Mouse (Mus musculus) lung, embryonic 14.5 days (tissue): ENCODE results near the gene Sult1d1. TPM values are rescaled to one million over a fixed set of nuclear protein-coding genes. Genes with fewer than 3 reads are reported as not detected.

Experiments
- ATAC-seq: fragments of 200-750 bp; cut with Nextera tagmentation; 2 replicates; pipeline ENCODE4 v1.8.0; 2017; ENCODE audit warnings: mild to moderate bottlenecking, moderate TSS enrichment, moderate library complexity; ENCODE audit not compliant: insufficient read depth
- DNase-seq: peaks from one replicate; pipeline ENCODE4 v3.0.0-alpha.2; 2015
- H3K27ac ChIP-seq: fragments of 300-500 bp; sonication (generic); 2 replicates; pipeline ENCODE4 v1.5.1; 2014; ENCODE audit warnings: low read depth, mild to moderate bottlenecking, moderate library complexity
- H3K27me3 ChIP-seq: fragments of 300-500 bp; sonication (generic); 2 replicates; pipeline ENCODE4 v1.6.1; 2014; ENCODE audit warnings: low read length, control low read depth; ENCODE audit not compliant: insufficient read depth
- H3K36me3 ChIP-seq: fragments of 300-500 bp; sonication (generic); 2 replicates; pipeline ENCODE4 v1.6.1; 2014; ENCODE audit warnings: control low read depth; ENCODE audit not compliant: insufficient read depth
- H3K4me1 ChIP-seq: fragments of 300-500 bp; sonication (generic); 2 replicates; pipeline ENCODE4 v1.6.1; 2014; ENCODE audit warnings: antibody characterized with exemption, control low read depth; ENCODE audit not compliant: insufficient read depth
- H3K4me2 ChIP-seq: fragments of 300-500 bp; sonication (generic); 2 replicates; pipeline ENCODE4 v1.6.1; 2014; ENCODE audit warnings: mild to moderate bottlenecking
- H3K4me3 ChIP-seq: fragments of 300-500 bp; sonication (generic); 2 replicates; pipeline ENCODE4 v1.5.1; 2014; ENCODE audit warnings: low read depth, low read length
- H3K9ac ChIP-seq: fragments of 300-500 bp; sonication (generic); 2 replicates; pipeline ENCODE4 v1.6.1; 2014
- H3K9me3 ChIP-seq: fragments of 300-500 bp; sonication (generic); 2 replicates; pipeline ENCODE4 v1.6.1; 2016; ENCODE audit warnings: low read depth, low read length, control low read depth
- CTCF ChIP-seq: IDR thresholded peaks from 2 replicates; pipeline ENCODE4 v1.5.1; 2016; ENCODE audit warnings: antibody characterized with exemption, low read depth
- WGBS: fragments of 180-500 bp; shearing (Covaris S2); extraction: QIAGEN DNeasy Blood & Tissue Kit; methylation state at CpG from one replicate; pipeline ENCODE4 v1.1.7; 2014; 5-methylcytosine and 5-hydroxymethylcytosine counted together
- polyA plus RNA-seq: library from polyadenylated mRNA; unstranded; fragments of >200 nt; fragmentation: Nextera tagmentation; extraction: Ambion mirVana; gene quantifications from 2 replicates; pipeline ENCODE4 v1.2.1, GENCODE M21; 2014

The Sult1d1 gene
- polyA plus RNA-seq, 1 experiment from 2014 or later = not detected

DNA sequence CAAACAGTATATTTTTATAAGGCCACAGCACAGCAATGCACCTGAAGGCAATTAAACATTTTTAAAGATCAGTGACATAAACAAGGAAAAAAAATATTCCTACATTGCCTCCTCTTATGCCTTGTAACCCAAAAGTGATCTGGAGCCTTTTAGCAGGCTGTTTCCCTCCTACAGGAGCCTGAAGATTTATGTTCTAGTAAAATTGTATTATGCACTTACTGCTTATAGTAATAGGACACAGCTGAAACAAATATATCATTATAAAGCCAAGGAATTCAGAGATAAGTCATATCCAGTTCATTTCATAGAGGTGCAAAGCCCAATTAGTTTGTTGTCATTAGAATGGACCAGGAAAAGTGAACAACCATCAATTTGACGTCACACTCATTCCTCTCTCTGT, 5.3 kb upstream of the Sult1d1 start:
- Histone ChIP-seq H3K4me2 (no peak overlapping the region), H3K9me3 (no peaks in the 10 kb centered on the region), H3K4me3 (no peak overlapping the region), H3K27ac (no peak overlapping the region), H3K9ac (no peak overlapping the region), H3K4me1 (no peaks in the 10 kb centered on the region), H3K27me3 (no peaks in the 10 kb centered on the region), H3K36me3 (no peaks in the 10 kb centered on the region)
- no peak for ATAC-seq
- DNase-seq = no peak
- no peak for TF ChIP-seq CTCF
- 46% methylated on average over 1 of the region's 1 CpGs for WGBS

GRCm38 (mm10) chr5:87573490-87573889, 4.7 kb upstream of the Sult1d1 start:
- no peak for TF ChIP-seq CTCF
- Histone ChIP-seq H3K36me3 (no peaks in the 10 kb centered on the region), H3K9me3 (no peaks in the 10 kb centered on the region), H3K4me2 (no peak overlapping the region), H3K27me3 (no peaks in the 10 kb centered on the region), H3K4me1 (no peaks in the 10 kb centered on the region), H3K27ac (no peak overlapping the region), H3K4me3 (no peak overlapping the region), H3K9ac (no peak overlapping the region)
- DNase-seq (no peak), ATAC-seq (no peak)
- WGBS = 46% methylated on average over 5 of the region's 5 CpGs

- no peak overlapping the region for H3K4me3 ChIP-seq
- no peak overlapping the region for H3K9ac ChIP-seq
- WGBS = 82% methylated on average over 6 of the region's 6 CpGs
- TF ChIP-seq CTCF = no peak
- no peak for ATAC-seq
- H3K4me1 ChIP-seq = no peaks in the 10 kb centered on the region
- H3K27me3 ChIP-seq = no peaks in the 10 kb centered on the region
- no peaks in the 10 kb centered on the region for H3K9me3 ChIP-seq
- no peak for DNase-seq
- H3K4me2 ChIP-seq = no peak overlapping the region
- no peak overlapping the region for H3K27ac ChIP-seq
- H3K36me3 ChIP-seq = no peaks in the 10 kb centered on the region
These were observed 4.0 kb upstream of the Sult1d1 start for GRCm38 (mm10) chr5:87572781-87573180.

GRCm38 (mm10) chr5:87567306-87567705, 1.5 kb downstream of the Sult1d1 start:
- Histone ChIP-seq H3K4me1 (no peaks in the 10 kb centered on the region), H3K27ac (no peak overlapping the region), H3K36me3 (no peaks in the 10 kb centered on the region), H3K4me2 (no peak overlapping the region), H3K9me3 (no peaks in the 10 kb centered on the region), H3K4me3 (no peak overlapping the region), H3K9ac (no peak overlapping the region), H3K27me3 (no peaks in the 10 kb centered on the region)
- no peak for DNase-seq
- no peak for TF ChIP-seq CTCF
- WGBS = 83% methylated on average over 1 of the region's 1 CpGs
- ATAC-seq = no peak

GRCm38 (mm10) chr5:87562966-87563365, 5.9 kb downstream of the Sult1d1 start:
- DNase-seq (no peak), ATAC-seq (no peak)
- TF ChIP-seq CTCF = no peak

DNA sequence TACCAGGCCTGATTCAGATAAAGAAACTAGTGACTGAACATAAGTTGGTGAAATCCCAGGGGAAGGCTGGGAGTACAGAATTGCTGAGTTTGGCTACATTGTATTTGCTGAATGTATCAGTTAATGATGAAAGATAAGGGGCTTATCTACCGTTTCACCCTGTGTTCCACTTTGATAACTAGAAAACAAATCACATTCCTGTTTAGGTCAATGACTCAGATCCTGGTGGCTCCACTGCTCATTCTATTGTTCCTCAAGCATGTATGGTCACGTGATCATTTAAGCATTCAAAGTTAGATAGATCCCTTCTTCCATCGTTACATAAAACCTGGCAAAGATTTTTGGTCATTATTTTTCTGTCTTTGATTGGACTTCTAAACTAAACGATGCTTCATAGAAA, 6.3 kb downstream of the Sult1d1 start:
- no peak for ATAC-seq
- 62% methylated on average over 4 of the region's 4 CpGs for WGBS
- no peak for TF ChIP-seq CTCF

More at GRCm38 (mm10) chr5:87562966-87563365, 5.9 kb downstream of the Sult1d1 start:
- no peak overlapping the region for H3K4me2 ChIP-seq
- H3K4me1 ChIP-seq = no peaks in the 10 kb centered on the region
- H3K4me3 ChIP-seq = no peak overlapping the region
- no peaks in the 10 kb centered on the region for H3K9me3 ChIP-seq
- H3K36me3 ChIP-seq = no peaks in the 10 kb centered on the region
- no peak overlapping the region for H3K27ac ChIP-seq
- H3K27me3 ChIP-seq = no peaks in the 10 kb centered on the region
- no peak overlapping the region for H3K9ac ChIP-seq

DNA sequence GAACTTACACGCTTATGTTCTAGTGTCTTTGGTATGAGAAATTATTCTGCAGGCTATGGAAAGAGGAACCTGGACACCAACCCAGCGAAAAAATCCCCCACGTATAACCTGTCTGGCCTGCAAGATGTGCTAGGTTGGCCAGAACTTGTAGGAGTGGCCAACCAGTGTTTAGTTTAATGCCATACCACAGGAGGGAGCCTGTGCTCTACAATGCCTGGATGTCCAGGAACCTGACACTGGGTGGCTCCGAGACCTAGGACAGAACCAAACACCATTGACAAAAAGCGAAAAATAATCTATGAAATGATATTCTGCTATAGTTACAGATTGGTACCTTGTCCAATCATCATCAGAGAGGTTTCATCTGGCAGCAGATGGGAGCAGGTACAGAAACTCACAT, 8.7 kb downstream of the Sult1d1 start:
- no peak overlapping the region for H3K4me2 ChIP-seq
- ATAC-seq (no peak), DNase-seq (no peak)
- H3K4me1 ChIP-seq = no peaks in the 10 kb centered on the region
- 63% methylated on average over 5 of the region's 5 CpGs for WGBS
- no peak overlapping the region for H3K9ac ChIP-seq
- H3K27me3 ChIP-seq = no peaks in the 10 kb centered on the region
- no peaks in the 10 kb centered on the region for H3K9me3 ChIP-seq
- H3K27ac ChIP-seq = no peak overlapping the region
- no peak for TF ChIP-seq CTCF
- H3K4me3 ChIP-seq = no peak overlapping the region
- H3K36me3 ChIP-seq = no peaks in the 10 kb centered on the region

More for the DNA sequence above, 6.3 kb downstream of the Sult1d1 start:
- no peak for DNase-seq
- no peaks in the 10 kb centered on the region for H3K4me1 ChIP-seq
- H3K4me3 ChIP-seq = no peak overlapping the region
- no peaks in the 10 kb centered on the region for H3K27me3 ChIP-seq
- H3K27ac ChIP-seq = no peak overlapping the region
- no peaks in the 10 kb centered on the region for H3K36me3 ChIP-seq
- no peak overlapping the region for H3K9ac ChIP-seq
- no peak overlapping the region for H3K4me2 ChIP-seq
- H3K9me3 ChIP-seq = no peaks in the 10 kb centered on the region

DNA sequence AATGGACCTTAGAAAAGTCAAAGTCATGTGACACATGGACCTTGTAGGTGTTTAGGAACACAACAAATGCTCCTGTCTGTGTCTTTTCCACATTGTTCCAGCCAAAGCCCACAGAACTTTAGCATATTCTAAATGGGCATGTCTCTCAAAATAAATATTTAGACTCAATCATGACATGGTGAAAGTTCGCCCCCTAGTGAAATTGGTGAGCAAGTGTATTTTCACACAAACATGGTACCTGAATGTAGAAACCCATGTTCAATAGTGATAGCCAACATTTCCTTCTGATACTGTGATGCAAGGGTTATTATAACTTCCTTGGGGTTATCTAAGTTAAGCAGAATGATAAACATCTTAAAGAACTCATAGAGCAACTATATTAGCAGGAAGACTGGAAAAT, 17.9 kb downstream of the Sult1d1 start:
- Histone ChIP-seq H3K27me3 (no peaks in the 10 kb centered on the region), H3K9me3 (no peaks in the 10 kb centered on the region), H3K4me3 (no peak overlapping the region), H3K4me2 (no peak overlapping the region), H3K27ac (no peak overlapping the region), H3K9ac (no peak overlapping the region), H3K4me1 (no peaks in the 10 kb centered on the region), H3K36me3 (no peaks in the 10 kb centered on the region)
- 36% methylated on average over 1 of the region's 1 CpGs for WGBS
- ATAC-seq (no peak), DNase-seq (no peak)
- TF ChIP-seq CTCF = peak; percentile 17; the same call in 1 of the 2 replicates
